Mouse (Mus musculus): ENCODE measurements around the gene 9530077C05Rik.

- TF ChIP-seq CTCF (IDR thresholded peaks at IDR 0.05; ENCODE audit: low read depth) (no peak), EP300 (IDR thresholded peaks at IDR 0.05; ENCODE audit: low read depth) (no peak)
Measured at GRCm38 (mm10) chr9:22457142-22457835, 46.0 kb downstream of the 9530077C05Rik start.

All from liver, postnatal 0 days (tissue).